Mouse (Mus musculus) NIH3T3 (cell line): Measurements from ENCODE around the gene Tmem38b.
A peak's percentile ranks its signal among the peaks of the same experiment; 100 is the strongest.

Experiments
- DNase-seq: peaks from one replicate; pipeline ENCODE4 v3.0.0-alpha.2; 2012; ENCODE audit warnings: low read depth

The Tmem38b gene

DNA sequence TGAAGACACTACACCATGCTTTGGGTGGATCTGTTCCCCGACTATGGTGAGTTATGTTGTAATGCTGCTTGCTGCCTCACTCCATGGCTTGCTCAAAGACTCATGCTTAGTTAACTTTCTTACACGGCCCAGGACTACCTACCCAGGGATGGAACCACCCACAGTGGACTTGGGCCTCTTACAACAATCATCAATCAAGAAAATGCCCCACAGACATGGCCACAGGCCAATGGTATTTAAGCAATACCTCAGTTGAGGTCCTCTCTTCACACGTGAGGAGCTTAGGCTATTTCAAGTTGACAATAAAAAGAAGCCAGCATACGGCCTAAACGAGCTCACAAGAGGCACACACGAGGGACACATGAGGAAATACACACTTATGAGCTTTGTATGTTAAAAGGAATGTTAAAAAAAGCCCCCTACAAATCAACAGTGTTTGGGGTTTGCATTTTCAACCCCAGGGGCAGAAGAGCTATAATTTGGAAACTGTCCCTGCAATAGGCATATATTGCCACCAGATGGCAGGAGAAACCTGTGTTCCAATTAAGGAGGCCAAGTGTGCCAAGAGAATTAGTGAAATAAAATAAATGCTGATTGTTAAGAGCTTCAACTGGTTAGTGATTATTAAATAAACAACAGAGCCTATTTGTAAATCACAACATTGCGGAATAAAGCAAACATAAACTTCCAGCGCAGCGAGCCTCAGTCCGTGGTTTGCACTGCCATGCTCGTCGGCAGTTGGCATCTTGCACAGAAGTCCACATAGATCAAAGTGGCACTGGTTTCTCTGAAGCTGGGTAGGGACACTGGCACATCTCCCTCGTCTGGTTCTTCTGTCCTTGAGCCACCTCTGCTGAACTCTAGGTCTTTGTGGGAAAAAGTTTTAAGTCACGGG lies 58.8 kb downstream of the Tmem38b start:
- peak; percentile 77 for DNase-seq

DNA sequence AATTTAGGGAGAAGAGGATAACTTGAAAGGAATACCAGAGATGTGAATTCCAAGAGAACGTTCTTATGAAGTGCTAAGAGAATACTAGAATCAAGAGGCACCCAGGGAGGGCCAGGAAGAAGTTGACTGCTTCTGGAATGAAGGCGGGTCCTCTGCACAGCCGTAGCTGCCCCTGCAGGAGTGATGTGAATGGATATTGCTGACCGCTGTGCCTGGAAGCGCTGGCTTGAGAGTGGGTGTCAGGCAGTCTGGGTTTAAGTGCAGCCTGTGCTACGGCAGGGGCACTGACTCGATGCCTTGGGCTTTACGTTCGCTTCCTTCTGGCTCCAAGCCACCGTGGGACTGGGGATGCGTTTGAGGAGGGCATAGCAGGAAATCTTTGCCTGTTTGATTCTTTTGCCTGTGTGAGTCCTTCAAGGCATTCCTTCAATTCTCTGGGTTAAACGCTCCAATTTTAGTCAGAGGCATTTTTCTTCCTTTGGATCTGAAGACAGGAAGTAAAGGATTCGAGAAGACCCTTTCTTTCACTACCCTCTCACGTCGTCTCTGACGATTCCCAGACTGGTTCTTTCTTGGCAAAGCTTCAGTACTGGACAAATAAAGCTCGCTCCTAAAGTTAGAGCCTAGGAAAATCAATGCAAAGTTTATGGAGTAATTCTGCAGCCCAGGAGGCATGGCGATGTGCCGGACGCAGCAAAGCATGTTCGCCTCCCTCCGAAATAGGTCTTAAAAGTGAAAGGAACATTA lies 60.7 kb downstream of the Tmem38b start:
- no peak for DNase-seq

DNA sequence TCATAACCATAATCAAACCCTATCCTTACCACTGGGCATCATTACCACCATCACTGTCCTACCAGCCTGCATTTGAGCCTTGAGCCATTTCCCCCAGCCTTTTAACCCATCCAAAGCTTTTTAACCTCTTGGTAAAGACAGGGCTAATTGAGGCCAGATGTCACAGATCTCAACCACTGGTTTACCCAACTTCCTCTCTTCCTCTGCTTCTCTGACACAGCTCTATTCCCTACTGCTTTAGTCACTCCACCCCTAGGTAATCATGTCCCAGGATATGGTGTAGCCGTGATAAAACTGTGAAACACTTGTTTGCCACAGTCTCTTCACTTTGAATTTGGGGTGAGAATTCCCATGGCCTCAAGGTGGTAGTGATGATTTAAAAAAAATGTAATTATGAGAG lies 69.5 kb downstream of the Tmem38b start:
- DNase-seq, result no peak

DNA sequence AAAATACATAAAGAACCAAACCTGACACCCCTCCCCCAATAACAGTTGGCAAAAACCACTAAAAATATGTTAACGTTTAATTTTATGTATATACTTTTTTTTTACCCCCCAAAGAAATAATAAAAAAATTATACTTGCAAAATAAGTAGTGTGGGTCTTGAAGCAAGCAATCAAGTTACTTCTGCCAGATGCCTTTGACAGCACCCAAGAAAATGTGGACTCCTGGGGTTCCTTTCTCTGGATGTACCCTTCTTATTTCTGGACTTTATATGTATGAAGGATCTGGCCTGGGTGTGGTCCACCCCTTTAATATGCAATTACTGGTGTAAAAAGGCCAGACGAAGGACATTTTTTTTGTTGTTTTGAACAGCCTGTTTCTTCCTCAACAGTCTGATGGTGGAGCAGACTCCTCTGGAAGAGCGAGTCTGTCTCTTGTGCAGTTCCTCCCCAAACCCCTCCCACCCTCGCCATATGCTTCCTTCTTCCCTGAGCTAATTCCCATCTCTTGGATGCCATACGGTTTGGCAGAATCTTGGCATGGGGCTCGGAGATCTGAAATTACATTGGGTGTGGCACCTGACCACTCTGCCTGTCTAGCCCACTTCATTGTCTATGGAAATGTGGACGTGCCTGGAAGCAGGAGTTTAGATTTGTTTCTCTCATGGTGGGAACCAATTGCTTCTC lies 70.4 kb downstream of the Tmem38b start:
- no peak for DNase-seq

DNA sequence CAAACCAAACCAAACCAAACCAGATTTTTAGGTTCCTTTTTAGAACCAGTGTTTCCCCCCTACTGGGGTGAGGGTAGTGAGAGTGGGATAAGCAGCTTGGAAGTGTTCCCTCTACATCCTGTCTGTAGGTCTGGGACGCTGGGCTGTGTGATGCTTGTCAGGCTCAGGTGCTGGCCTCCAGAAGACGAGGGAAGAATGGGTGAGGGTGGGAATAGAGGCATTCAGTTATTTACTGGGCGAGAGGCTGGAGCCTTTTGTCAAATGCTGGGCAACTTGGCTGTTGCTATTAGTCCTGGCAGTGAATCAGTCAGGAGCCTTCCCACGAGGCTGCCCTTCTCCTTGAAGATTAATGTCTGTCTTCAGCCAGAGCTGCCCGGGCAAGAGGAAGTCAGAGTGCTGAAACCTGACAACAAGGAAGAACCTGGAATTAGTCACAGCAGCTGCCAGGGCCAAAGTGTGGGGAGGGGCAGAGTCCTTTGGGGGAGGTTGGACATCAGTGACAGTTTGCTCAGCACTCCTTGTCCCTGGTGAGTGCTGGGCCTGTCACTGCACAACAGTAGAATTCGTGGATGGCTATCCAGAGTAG lies 74.6 kb downstream of the Tmem38b start:
- DNase-seq, result no peak

DNA sequence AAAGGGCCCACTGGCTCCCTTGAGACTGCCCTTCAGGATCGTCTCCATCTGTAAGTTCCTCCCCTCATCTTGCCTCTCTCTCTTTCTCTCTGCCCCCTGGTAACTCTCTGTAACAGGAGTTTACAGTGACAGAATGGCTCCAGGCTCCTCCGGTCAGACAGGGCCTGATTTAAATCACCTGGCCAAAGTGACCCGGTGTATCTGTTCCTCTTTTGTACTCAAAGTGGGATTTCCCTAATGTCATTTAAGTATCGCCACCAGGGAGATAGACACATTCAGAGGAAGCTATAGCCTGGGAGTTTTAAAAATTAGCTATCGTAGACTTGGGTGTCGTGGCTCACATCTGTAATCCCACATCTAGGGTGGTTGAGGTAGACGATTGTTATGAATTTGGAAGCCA lies 78.5 kb downstream of the Tmem38b start:
- no peak for DNase-seq

DNA sequence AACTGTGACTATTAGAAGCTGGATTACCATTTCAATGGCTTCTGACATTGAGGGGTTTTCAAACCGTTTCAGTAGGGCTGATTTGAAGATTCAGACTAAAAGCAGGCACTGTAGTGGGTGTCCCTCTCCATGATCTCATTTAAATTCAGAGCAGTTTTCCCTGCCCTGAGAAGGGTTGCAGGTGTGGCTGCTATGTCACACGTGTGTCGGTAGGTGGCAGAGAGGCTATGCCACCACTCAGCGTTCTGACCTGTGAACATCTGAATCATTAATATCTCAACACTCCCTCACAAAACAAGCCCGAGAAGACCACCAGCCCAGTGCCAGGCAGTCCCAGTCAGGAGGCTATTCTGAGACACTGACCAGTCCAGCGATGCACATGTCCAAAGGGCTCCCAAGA lies 79.7 kb downstream of the Tmem38b start:
- no peak for DNase-seq

DNA sequence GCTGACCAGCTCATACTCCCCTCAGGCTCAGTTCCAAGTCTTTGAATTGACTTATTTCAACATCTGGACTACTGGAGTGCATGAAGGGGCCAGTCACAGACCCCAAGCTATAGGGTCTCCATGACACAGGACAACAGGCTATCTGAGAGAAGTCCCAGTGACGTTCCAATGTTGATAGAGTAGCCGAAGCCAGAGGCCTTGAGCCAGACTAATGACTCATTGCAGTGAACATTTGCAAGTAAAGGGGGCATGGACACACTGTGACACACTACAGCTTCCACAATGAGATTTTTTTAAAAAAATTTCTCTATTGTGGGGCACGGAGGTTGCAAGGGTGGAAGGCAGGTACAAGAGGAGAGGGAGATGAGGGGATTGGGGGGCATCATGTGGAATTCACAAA lies 81.2 kb downstream of the Tmem38b start:
- DNase-seq, result no peak
